Mouse (Mus musculus): Measurements from ENCODE around the gene Wdr62. TPM values are rescaled to one million over a fixed set of nuclear protein-coding genes. Genes with fewer than 3 reads are reported as not detected.
"Not testable (repeated sequence)": the region's sequence is repeated elsewhere in the genome, so short reads cannot be mapped to it uniquely, and the experiment has no call there.

Gene Wdr62
- polyA plus RNA-seq, 1 experiment = 14.8 TPM

- TF ChIP-seq TAL1 (IDR thresholded peaks at IDR 0.05; ENCODE audit: low read length) = no peak
- no peak for TF ChIP-seq GATA1 (IDR thresholded peaks at IDR 0.05; ENCODE audit: low read length)
- H3K4me3 ChIP-seq (replicated peaks) = no peak overlapping the region
- H3K27me3 ChIP-seq (ENCODE audit: control insufficient read depth) = no peaks in the 10 kb centered on the region
- H3K9me3 ChIP-seq (ENCODE audit: control insufficient read depth, low read length) = peaks cover 3% of the 10 kb centered on the region; the same call in 1 of the 2 replicates
- peaks cover 36% of the 10 kb centered on the region for H3K4me1 ChIP-seq (ENCODE audit: control insufficient read depth)
- H3K36me3 ChIP-seq (ENCODE audit: control insufficient read depth) = peaks cover 18% of the 10 kb centered on the region
Measured at GRCm38 (mm10) chr7:30221433-30221832, 58.8 kb downstream of the Wdr62 start.

- Histone ChIP-seq H3K27me3 (ENCODE audit: control insufficient read depth) (no peaks in the 10 kb centered on the region), H3K36me3 (ENCODE audit: control insufficient read depth) (peaks cover 10% of the 10 kb centered on the region), H3K4me1 (ENCODE audit: control insufficient read depth) (peaks cover 36% of the 10 kb centered on the region), H3K9me3 (ENCODE audit: control insufficient read depth, low read length) (peaks cover 3% of the 10 kb centered on the region; the same call in 1 of the 2 replicates), H3K4me3 (replicated peaks) (peak overlapping the region; percentile 58)
- no peak for TF ChIP-seq TAL1 (IDR thresholded peaks at IDR 0.05; ENCODE audit: low read length)
- no peak for TF ChIP-seq GATA1 (IDR thresholded peaks at IDR 0.05; ENCODE audit: low read length)
Measured at GRCm38 (mm10) chr7:30220008-30220356, 60.2 kb downstream of the Wdr62 start.

GRCm38 (mm10) chr7:30219293-30220007, 60.8 kb downstream of the Wdr62 start:
- H3K4me3 ChIP-seq (replicated peaks) = peak overlapping the region; percentile 58
- no peak for TF ChIP-seq GATA1 (IDR thresholded peaks at IDR 0.05; ENCODE audit: low read length)
- TF ChIP-seq TAL1 (IDR thresholded peaks at IDR 0.05; ENCODE audit: low read length) = no peak

GRCm38 (mm10) chr7:30217277-30217676, 62.9 kb downstream of the Wdr62 start:
- Histone ChIP-seq H3K4me3 (replicated peaks) (no peak overlapping the region), H3K9me3 (ENCODE audit: control insufficient read depth, low read length) (no peaks in the 10 kb centered on the region), H3K27me3 (ENCODE audit: control insufficient read depth) (no peaks in the 10 kb centered on the region), H3K36me3 (ENCODE audit: control insufficient read depth) (no peaks in the 10 kb centered on the region), H3K4me1 (ENCODE audit: control insufficient read depth) (peaks cover 30% of the 10 kb centered on the region)
- TF ChIP-seq GATA1 (IDR thresholded peaks at IDR 0.05; ENCODE audit: low read length) (no peak), TAL1 (IDR thresholded peaks at IDR 0.05; ENCODE audit: low read length) (no peak)

More at GRCm38 (mm10) chr7:30219293-30220007, 60.8 kb downstream of the Wdr62 start:
- Histone ChIP-seq H3K36me3 (ENCODE audit: control insufficient read depth) (peaks cover 9% of the 10 kb centered on the region), H3K4me1 (ENCODE audit: control insufficient read depth) (peaks cover 36% of the 10 kb centered on the region), H3K9me3 (ENCODE audit: control insufficient read depth, low read length) (peaks cover 3% of the 10 kb centered on the region; the same call in 1 of the 2 replicates), H3K27me3 (ENCODE audit: control insufficient read depth) (no peaks in the 10 kb centered on the region)

DNA sequence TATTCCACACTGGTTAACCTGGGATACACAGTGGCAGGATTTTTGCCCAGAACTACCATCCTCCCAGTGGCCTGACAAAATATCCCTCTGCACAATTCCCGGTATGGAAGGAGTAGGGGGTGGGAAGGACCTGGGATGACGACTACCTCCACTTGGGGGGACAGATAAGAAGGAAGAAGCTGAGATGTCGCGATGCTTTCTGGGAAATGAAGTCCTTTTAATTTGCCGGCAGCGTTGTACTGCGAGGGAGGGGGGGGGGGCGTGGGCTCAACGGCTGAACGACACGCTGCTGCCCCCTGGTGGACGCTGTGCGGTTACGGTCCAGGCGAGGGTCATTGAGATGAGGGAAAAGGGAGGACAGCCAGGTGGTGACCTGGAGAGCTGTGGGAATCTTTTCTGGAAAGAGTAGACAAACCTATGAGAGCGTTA, 63.5 kb downstream of the Wdr62 start:
- Histone ChIP-seq H3K4me3 (replicated peaks) (no peak overlapping the region), H3K4me1 (ENCODE audit: control insufficient read depth) (peaks cover 24% of the 10 kb centered on the region), H3K36me3 (ENCODE audit: control insufficient read depth) (no peaks in the 10 kb centered on the region), H3K27me3 (ENCODE audit: control insufficient read depth) (no peaks in the 10 kb centered on the region), H3K9me3 (ENCODE audit: control insufficient read depth, low read length) (no peaks in the 10 kb centered on the region)
- no peak for TF ChIP-seq GATA1 (IDR thresholded peaks at IDR 0.05; ENCODE audit: low read length)
- no peak for TF ChIP-seq TAL1 (IDR thresholded peaks at IDR 0.05; ENCODE audit: low read length)

- H3K36me3 ChIP-seq (ENCODE audit: control insufficient read depth) = no peaks in the 10 kb centered on the region
- no peaks in the 10 kb centered on the region for H3K27me3 ChIP-seq (ENCODE audit: control insufficient read depth)
- no peak overlapping the region for H3K4me3 ChIP-seq (replicated peaks)
- TF ChIP-seq GATA1 (IDR thresholded peaks at IDR 0.05; ENCODE audit: low read length) = no peak
- no peaks in the 10 kb centered on the region for H3K9me3 ChIP-seq (ENCODE audit: control insufficient read depth, low read length)
- peaks cover 21% of the 10 kb centered on the region for H3K4me1 ChIP-seq (ENCODE audit: control insufficient read depth)
Measured at GRCm38 (mm10) chr7:30215875-30216274, 64.3 kb downstream of the Wdr62 start.

DNA sequence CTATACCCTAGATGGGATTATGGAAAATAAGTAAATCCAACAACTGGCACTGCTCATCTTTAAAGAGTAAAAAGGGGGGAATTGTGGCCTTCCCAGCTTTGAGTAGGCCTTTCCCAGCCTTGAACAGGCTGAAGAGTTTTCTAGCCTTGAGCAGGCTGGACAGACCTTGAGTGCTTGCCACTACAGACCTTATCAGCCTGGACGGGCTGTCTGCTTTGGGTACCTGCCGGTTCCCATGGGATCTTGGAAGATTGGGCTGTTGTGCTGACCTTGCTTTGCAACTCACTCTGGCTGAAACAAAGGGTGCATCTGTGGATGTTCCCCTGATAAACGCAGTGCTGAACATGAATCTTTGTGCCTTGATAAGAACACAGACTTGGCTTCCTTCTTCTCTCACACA, 66.3 kb downstream of the Wdr62 start:
- no peaks in the 10 kb centered on the region for H3K27me3 ChIP-seq (ENCODE audit: control insufficient read depth)
- peaks cover 8% of the 10 kb centered on the region for H3K4me1 ChIP-seq (ENCODE audit: control insufficient read depth)
- no peaks in the 10 kb centered on the region for H3K9me3 ChIP-seq (ENCODE audit: control insufficient read depth, low read length)
- no peaks in the 10 kb centered on the region for H3K36me3 ChIP-seq (ENCODE audit: control insufficient read depth)
- no peak overlapping the region for H3K4me3 ChIP-seq (replicated peaks)
- TF ChIP-seq GATA1 (IDR thresholded peaks at IDR 0.05; ENCODE audit: low read length) (no peak), TAL1 (IDR thresholded peaks at IDR 0.05; ENCODE audit: low read length) (no peak)

DNA sequence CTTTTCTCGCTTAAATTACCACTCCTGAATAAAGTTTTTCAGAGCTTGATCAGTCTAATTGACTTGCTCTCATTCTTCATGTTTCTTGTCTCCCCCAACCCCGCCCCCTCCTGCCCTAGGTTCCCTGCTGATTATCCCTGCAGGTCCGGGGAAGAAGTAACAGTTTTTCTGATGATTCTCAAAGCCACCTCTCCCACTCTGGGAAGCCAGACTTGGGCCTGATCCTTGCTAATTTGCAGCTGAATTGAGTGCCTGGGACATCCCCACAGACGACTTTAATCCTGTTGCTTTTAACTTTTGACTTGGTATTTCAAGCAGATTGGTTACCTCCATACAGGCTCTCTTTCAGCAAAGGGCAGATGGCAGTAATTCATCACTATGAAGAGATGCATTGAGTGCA, 69.2 kb downstream of the Wdr62 start:
- TF ChIP-seq TAL1 (IDR thresholded peaks at IDR 0.05; ENCODE audit: low read length) = no peak
- TF ChIP-seq GATA1 (IDR thresholded peaks at IDR 0.05; ENCODE audit: low read length) = no peak
- Histone ChIP-seq H3K27me3 (ENCODE audit: control insufficient read depth) (0 out of 2 replicates have a peak, but pooled peaks cover 2% of the 10 kb centered on the region), H3K4me3 (replicated peaks) (no peak overlapping the region), H3K36me3 (ENCODE audit: control insufficient read depth) (no peaks in the 10 kb centered on the region), H3K4me1 (ENCODE audit: control insufficient read depth) (no peaks in the 10 kb centered on the region), H3K9me3 (ENCODE audit: control insufficient read depth, low read length) (no peaks in the 10 kb centered on the region)

GRCm38 (mm10) chr7:30206364-30206763, 73.9 kb downstream of the Wdr62 start:
- H3K4me3 ChIP-seq (replicated peaks); H3K9me3 ChIP-seq (ENCODE audit: control insufficient read depth, low read length); H3K36me3 ChIP-seq (ENCODE audit: control insufficient read depth); H3K27me3 ChIP-seq (ENCODE audit: control insufficient read depth); H3K4me1 ChIP-seq (ENCODE audit: control insufficient read depth): not testable (repeated sequence)

DNA sequence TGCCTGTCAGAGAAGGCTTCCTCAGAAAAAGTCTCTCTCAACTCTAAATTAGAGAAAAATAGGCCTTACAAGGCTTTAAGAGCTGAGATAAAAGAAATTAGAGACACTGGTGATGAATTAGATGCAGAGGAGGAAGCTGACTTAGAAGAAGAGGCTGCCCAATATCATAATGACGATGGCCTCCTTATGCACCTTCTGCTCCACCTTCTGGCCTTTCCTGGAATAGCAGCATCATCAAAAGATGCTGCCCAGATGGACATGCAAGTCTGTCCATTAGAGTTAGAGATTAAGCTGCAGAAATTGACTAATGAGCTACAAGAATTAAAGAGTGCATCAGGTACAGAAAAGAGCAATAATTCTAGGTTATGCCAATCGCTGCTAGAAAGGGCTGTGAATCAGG, 74.8 kb downstream of the Wdr62 start:
- Histone ChIP-seq H3K27me3 (ENCODE audit: control insufficient read depth) (0 out of 2 replicates have a peak, but pooled peaks cover 2% of the 10 kb centered on the region), H3K4me3 (replicated peaks) (no peak overlapping the region), H3K36me3 (ENCODE audit: control insufficient read depth) (no peaks in the 10 kb centered on the region), H3K4me1 (ENCODE audit: control insufficient read depth) (peaks cover 6% of the 10 kb centered on the region), H3K9me3 (ENCODE audit: control insufficient read depth, low read length) (no peaks in the 10 kb centered on the region)
- TF ChIP-seq TAL1 (IDR thresholded peaks at IDR 0.05; ENCODE audit: low read length) = no peak
- TF ChIP-seq GATA1 (IDR thresholded peaks at IDR 0.05; ENCODE audit: low read length) = no peak
